Mouse (Mus musculus) thymus, postnatal 14 days (tissue): ENCODE measurements around the gene Arhgef28.
"Not testable (repeated sequence)": the region's sequence is repeated elsewhere in the genome, so short reads cannot be mapped to it uniquely, and the experiment has no call there.

ENCODE experiments used
- DNase-seq: peaks from one replicate; pipeline ENCODE4 v3.0.0; 2021

The Arhgef28 gene

GRCm38 (mm10) chr13:98122766-98123165, 83.5 kb downstream of the Arhgef28 start:
- no peak for DNase-seq

GRCm38 (mm10) chr13:98121993-98122392, 84.2 kb downstream of the Arhgef28 start:
- DNase-seq = no peak

- no peak for DNase-seq
These were observed 85.1 kb downstream of the Arhgef28 start for GRCm38 (mm10) chr13:98121124-98121470.

GRCm38 (mm10) chr13:98120356-98121123, 85.7 kb downstream of the Arhgef28 start:
- DNase-seq = no peak

- no peak for DNase-seq
These were observed 87.9 kb downstream of the Arhgef28 start for GRCm38 (mm10) chr13:98118291-98118690.

GRCm38 (mm10) chr13:98117566-98118254, 88.5 kb downstream of the Arhgef28 start:
- DNase-seq = no peak

- no peak for DNase-seq
These were observed 90.6 kb downstream of the Arhgef28 start for GRCm38 (mm10) chr13:98115650-98116049.

- DNase-seq = no peak
These were observed 91.2 kb downstream of the Arhgef28 start for GRCm38 (mm10) chr13:98115051-98115450.

- DNase-seq = no peak
These were observed 93.3 kb downstream of the Arhgef28 start for GRCm38 (mm10) chr13:98112812-98113503.

GRCm38 (mm10) chr13:98111531-98111930, 94.7 kb downstream of the Arhgef28 start:
- DNase-seq = no peak

- DNase-seq = no peak
These were observed 95.2 kb downstream of the Arhgef28 start for GRCm38 (mm10) chr13:98111021-98111420.

- DNase-seq = not testable (repeated sequence)
These were observed 97.8 kb downstream of the Arhgef28 start for GRCm38 (mm10) chr13:98108481-98108880.

GRCm38 (mm10) chr13:98107621-98108020, 98.6 kb downstream of the Arhgef28 start:
- DNase-seq = no peak

GRCm38 (mm10) chr13:98095966-98096365, 110.3 kb downstream of the Arhgef28 start:
- no peak for DNase-seq

GRCm38 (mm10) chr13:98094332-98094731, 111.9 kb downstream of the Arhgef28 start:
- DNase-seq = no peak

- DNase-seq = no peak
These were observed 112.8 kb downstream of the Arhgef28 start for GRCm38 (mm10) chr13:98093483-98093882.

GRCm38 (mm10) chr13:98092354-98093002, 113.8 kb downstream of the Arhgef28 start:
- no peak for DNase-seq

GRCm38 (mm10) chr13:98079640-98080039, 126.6 kb downstream of the Arhgef28 start:
- DNase-seq = no peak

- DNase-seq = no peak
These were observed 128.0 kb downstream of the Arhgef28 start for GRCm38 (mm10) chr13:98078251-98078650.

GRCm38 (mm10) chr13:98077216-98077615, 129.0 kb downstream of the Arhgef28 start:
- no peak for DNase-seq

GRCm38 (mm10) chr13:98074871-98075270, 131.4 kb downstream of the Arhgef28 start:
- DNase-seq = no peak

- no peak for DNase-seq
These were observed 133.0 kb downstream of the Arhgef28 start for GRCm38 (mm10) chr13:98073190-98073589.

GRCm38 (mm10) chr13:98070458-98070857, 135.8 kb downstream of the Arhgef28 start:
- DNase-seq = no peak
